Mouse (Mus musculus): ENCODE measurements around the gene Cyp39a1.

DNA sequence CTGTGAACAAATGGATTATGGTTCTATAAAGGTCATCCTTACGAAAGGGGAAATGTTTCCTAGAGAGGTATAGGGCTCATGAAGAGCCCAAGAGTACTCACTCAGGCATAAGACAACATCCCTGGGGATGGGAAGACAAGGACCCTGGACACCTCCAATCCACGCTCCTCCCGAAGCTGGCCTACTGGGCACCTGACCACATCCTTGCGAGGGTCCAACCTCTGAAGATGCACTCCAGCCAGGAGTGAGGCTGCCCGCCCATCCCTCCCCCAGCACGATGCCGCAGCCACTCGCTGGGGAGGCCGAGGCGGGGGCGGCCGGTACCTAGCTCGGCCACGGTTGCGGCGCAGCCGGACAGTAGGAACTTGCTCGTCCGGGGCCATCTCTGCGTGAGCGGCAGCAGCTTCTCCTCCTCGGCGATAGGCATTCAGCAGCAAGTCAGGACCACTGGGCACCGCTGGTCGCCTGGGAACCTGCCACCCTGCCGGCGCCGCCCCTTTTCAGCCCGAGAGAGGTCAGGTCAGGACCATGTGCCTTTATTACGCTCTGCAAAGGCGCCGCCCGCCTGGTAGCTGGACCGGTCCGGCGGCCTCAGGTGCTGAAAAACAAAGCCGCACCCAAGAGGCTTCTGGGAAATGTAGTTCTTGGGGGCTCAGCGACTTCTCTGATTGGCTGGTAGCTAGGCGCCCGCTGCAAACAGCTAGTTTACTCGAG lies 492 bp upstream of the Cyp39a1 start, which contains the start of gene Slc25a27:
- no peak for TF ChIP-seq CEBPB (IDR thresholded peaks at IDR 0.05; ENCODE audit: low read depth)
- TF ChIP-seq CTCF (IDR thresholded peaks at IDR 0.05; ENCODE audit: control insufficient read depth, insufficient read depth, insufficient read length) = no peak
- no peak for TF ChIP-seq USF1 (IDR thresholded peaks at IDR 0.05; ENCODE audit: low read depth)
- no peak for TF ChIP-seq MAX (IDR thresholded peaks at IDR 0.05)
- TF ChIP-seq FOSL1 (IDR thresholded peaks at IDR 0.05; ENCODE audit: insufficient read depth, low read length, poor library complexity, severe bottlenecking) = no peak
- no peak for TF ChIP-seq MYOD1 (IDR thresholded peaks at IDR 0.05; ENCODE audit: control insufficient read depth, insufficient read length, low read depth)
- no peak for TF ChIP-seq MYOG (IDR thresholded peaks at IDR 0.05; ENCODE audit: control insufficient read depth, extremely low read depth, insufficient read length)

All from C2C12 (cell line).